Comparison of ENCODE assay signal across 15 mouse cellular contexts in the genomic region with DNA sequence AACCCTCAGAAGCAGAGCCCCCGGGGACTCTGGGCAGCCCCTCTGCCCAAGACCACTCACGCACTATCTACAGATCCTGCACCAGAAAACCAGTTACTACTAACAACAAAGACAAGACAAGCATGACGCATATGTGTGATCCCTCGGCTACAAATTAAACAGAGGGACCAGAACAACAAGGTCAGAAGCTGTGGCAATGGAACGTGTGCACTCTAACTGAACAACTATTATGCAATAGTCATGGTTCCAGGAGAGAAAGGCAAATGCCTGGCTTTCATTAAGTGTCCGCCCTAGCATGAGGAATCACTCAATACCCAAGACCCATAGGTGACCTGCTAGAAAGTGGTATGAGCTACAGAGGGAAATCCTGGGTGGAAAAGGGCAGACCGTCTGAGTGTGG. TPM values are rescaled to one million over a fixed set of nuclear protein-coding genes. Genes with fewer than 3 reads are reported as not detected.
DNase-seq lines count a peak whose midpoint lies in the region; ATAC-seq and TF ChIP-seq lines count a peak whose summit lies in the region.
"Had no signal": no experiment of that assay in that cellular context is flagged by ENCODE, and none has a peak within 500 bp of the region (broad histone marks: within the 10 kb centered on the region; RNA-seq: fewer than 3 reads in every experiment).

No protein-coding gene starts in this region.

- intact Hi-C loops in left cerebral cortex, adult 2 months (cut with DNase I): no loop called here
- intact Hi-C loops in left cerebral cortex, postnatal 14 days (cut with DNase I): no loop called here
- intact Hi-C loops in left cerebral cortex, postnatal 4 days (cut with DNase I): no loop called here

- TF ChIP-seq POLR2A in bone marrow, adult 2 months (IDR thresholded peaks at IDR 0.05; ENCODE audit: borderline replicate concordance, control insufficient read depth, low read depth, low read length): no peak

- H3K4me3 ChIP-seq in forebrain, embryonic 14.5 days (ENCODE audit: low read depth, low read length): no peak overlapping the region
- no peak overlapping the region for H3K4me3 ChIP-seq in forebrain, embryonic 13.5 days
- H3K4me3 ChIP-seq in left cerebral cortex, adult 2 months: no peak overlapping the region
- no peak overlapping the region for H3K4me3 ChIP-seq in bone marrow, adult 2 months (replicated peaks; ENCODE audit: control insufficient read depth, low read depth, low read length)
- peak overlapping the region; percentile 1 to 87; a peak in 3 of 4 replicates for H3K4me3 ChIP-seq in liver, embryonic 14.5 days (ENCODE audit: insufficient read depth in 1 of 2, low read depth in 2 of 2, low read length in 2 of 2)
- H3K4me3 ChIP-seq: limb, embryonic 10.5 days; neural tube, embryonic 13.5 days had no signal

- H3K9me3 ChIP-seq in forebrain, embryonic 14.5 days (replicated peaks; ENCODE audit: control insufficient read depth, low read length): no peaks in the 10 kb centered on the region
- H3K9me3 ChIP-seq in forebrain, embryonic 13.5 days (replicated peaks): no peaks in the 10 kb centered on the region
- H3K9me3 ChIP-seq in liver, embryonic 14.5 days (ENCODE audit: control insufficient read depth, low read length): no peaks in the 10 kb centered on the region
- H3K9me3 ChIP-seq: limb, embryonic 10.5 days; neural tube, embryonic 13.5 days had no signal

- H3K9ac ChIP-seq in forebrain, embryonic 14.5 days (ENCODE audit: low read length): no peak overlapping the region
- H3K9ac ChIP-seq in forebrain, embryonic 13.5 days: no peak overlapping the region
- H3K9ac ChIP-seq in liver, embryonic 14.5 days (replicated peaks): peak overlapping the region; percentile 94
- H3K9ac ChIP-seq: neural tube, embryonic 13.5 days had no signal

- peaks cover 48% of the 10 kb centered on the region for H3K36me3 ChIP-seq in forebrain, embryonic 14.5 days (ENCODE audit: control insufficient read depth, insufficient read depth, low read length)
- H3K36me3 ChIP-seq in forebrain, embryonic 13.5 days (ENCODE audit: poor library complexity, severe bottlenecking): peaks cover 60% of the 10 kb centered on the region
- peaks cover 6% of the 10 kb centered on the region for H3K36me3 ChIP-seq in liver, embryonic 14.5 days (replicated peaks; ENCODE audit: control insufficient read depth, insufficient read depth, low read depth)

- TF ChIP-seq CTCF in left cerebral cortex, adult 2 months (IDR thresholded peaks at IDR 0.05): no peak
- TF ChIP-seq CTCF in bone marrow, adult 2 months (IDR thresholded peaks at IDR 0.05; ENCODE audit: control insufficient read depth, insufficient read depth, low read length): no peak
- no peak for TF ChIP-seq CTCF in liver, embryonic 14.5 days (IDR thresholded peaks at IDR 0.05; ENCODE audit: low read depth)

- WGBS in forebrain, embryonic 14.5 days: 90% methylated on average over 7 of the region's 7 CpGs
- 91% methylated on average over 7 of the region's 7 CpGs for WGBS in forebrain, embryonic 13.5 days
- whole genome bisulfite sequencing in bone marrow, adult 2 months: 72% methylated on average over 7 of the region's 7 CpGs
- WGBS in liver, embryonic 14.5 days (ENCODE audit: insufficient replicate concordance): 56% methylated on average over 7 of the region's 7 CpGs

- no peak for TF ChIP-seq EP300 in liver, embryonic 14.5 days (IDR thresholded peaks at IDR 0.05; ENCODE audit: low read depth)

- no peak for DNase-seq in forebrain, embryonic 14.5 days (ENCODE audit: low spot score)
- DNase-seq in left cerebral cortex, adult 2 months (ENCODE audit: extremely low spot score in 1 of 2, low spot score in 2 of 2): no peak
- no peak for DNase-seq in left cerebral cortex, postnatal 14 days (ENCODE audit: low spot score in 2 of 2)
- DNase-seq in liver, embryonic 14.5 days (ENCODE audit: low read depth in 3 of 3, low spot score in 3 of 3): no peak
- DNase-seq in right cerebral cortex, postnatal 36 days (ENCODE audit: low spot score in 2 of 2): no peak
- no peak for DNase-seq in left cerebral cortex, postnatal 4 days
- DNase-seq: cerebellum, adult 9-11 months; heart, postnatal 36 days; layer of hippocampus, adult 9-11 months; right cerebral cortex, adult 18-20 months; thymus, postnatal 25 days had no signal

- no peak for ATAC-seq in forebrain, embryonic 14.5 days
- ATAC-seq in forebrain, embryonic 13.5 days: no peak
- no peak for ATAC-seq in liver, embryonic 14.5 days (ENCODE audit: insufficient read depth)

- no peaks in the 10 kb centered on the region for H3K27me3 ChIP-seq in forebrain, embryonic 14.5 days (replicated peaks; ENCODE audit: control insufficient read depth, insufficient read depth, low read length)
- H3K27me3 ChIP-seq in forebrain, embryonic 13.5 days: no peaks in the 10 kb centered on the region
- no peaks in the 10 kb centered on the region for H3K27me3 ChIP-seq in liver, embryonic 14.5 days (ENCODE audit: control insufficient read depth, insufficient read depth, low read length)
- H3K27me3 ChIP-seq: neural tube, embryonic 13.5 days had no signal

- H3K4me2 ChIP-seq in forebrain, embryonic 14.5 days (ENCODE audit: low read length): no peak overlapping the region
- H3K4me2 ChIP-seq in forebrain, embryonic 13.5 days: no peak overlapping the region
- H3K4me2 ChIP-seq in liver, embryonic 14.5 days (ENCODE audit: low read depth): peak overlapping the region; percentile 73
- H3K4me2 ChIP-seq: neural tube, embryonic 13.5 days had no signal

- 0 out of 2 replicates have a peak overlapping the region, but pooled peaks have one; percentile 5 for H3K27ac ChIP-seq in forebrain, embryonic 14.5 days (ENCODE audit: low read depth, low read length)
- H3K27ac ChIP-seq in forebrain, embryonic 13.5 days: no peak overlapping the region
- H3K27ac ChIP-seq in left cerebral cortex, adult 2 months: peak overlapping the region; percentile 21; the same call in 1 of the 2 replicates
- H3K27ac ChIP-seq in bone marrow, adult 2 months (ENCODE audit: control insufficient read depth, insufficient read depth, low read depth, low read length, poor library complexity): peak overlapping the region; percentile 93
- H3K27ac ChIP-seq in liver, embryonic 14.5 days: peak overlapping the region; percentile 99
- H3K27ac ChIP-seq: limb, embryonic 10.5 days; neural tube, embryonic 13.5 days had no signal

- peaks cover 21% of the 10 kb centered on the region for H3K4me1 ChIP-seq in forebrain, embryonic 14.5 days (ENCODE audit: control insufficient read depth, insufficient read depth, low read length)
- H3K4me1 ChIP-seq in forebrain, embryonic 13.5 days: peaks cover 37% of the 10 kb centered on the region
- H3K4me1 ChIP-seq in bone marrow, adult 2 months (ENCODE audit: control insufficient read depth, insufficient read depth, low read length): peaks cover 3% of the 10 kb centered on the region; the same call in 1 of the 2 replicates
- peaks cover 51 to 60% of the 10 kb centered on the region in 2 experiments for H3K4me1 ChIP-seq in liver, embryonic 14.5 days (replicated peaks; ENCODE audit: control insufficient read depth in 2 of 2, insufficient read depth in 2 of 2, low read length in 1 of 2)

RNA-seq across cellular contexts. Expression of gene Fam53b, which starts 36.6 kb away (rescaled TPM):
- 17.1 and 25.1 TPM in 2 replicates for polyA plus RNA-seq in forebrain, embryonic 14.5 days (2014; fragmentation: Nextera tagmentation; extraction: Ambion mirVana)
- polyA plus RNA-seq in forebrain, embryonic 13.5 days (2015; fragmentation: Nextera tagmentation; extraction: Ambion mirVana): 31.1 and 33.9 TPM in 2 replicates
- total RNA-seq in left cerebral cortex, adult 2 months (2021): 10 to 100 TPM; 57.1 to 75.2 TPM
- total RNA-seq in left cerebral cortex, postnatal 14 days (2021): 10 to 100 TPM; 24.8 to 27.8 TPM
- polyA plus RNA-seq in bone marrow, adult 2 months (2011; ENCODE audit: insufficient read depth, insufficient read length, low replicate concordance, missing spikeins): 43.2 and 51.4 TPM in 2 replicates
- 12.9 and 14.7 TPM in 2 replicates for polyA plus RNA-seq in liver, embryonic 14.5 days (2012; rRNA removed)
- 20.0 and 22.2 TPM in 2 replicates for polyA plus RNA-seq in liver, embryonic 14.5 days (2014; fragmentation: Nextera tagmentation; extraction: Ambion mirVana)
- 10 to 100 TPM; 13.4 to 13.8 TPM for total RNA-seq in left cerebral cortex, postnatal 4 days (2021)

Comparison
In these comparisons a context has a peak if more than half of its experiments do, and no peak if none do; other contexts are left out.
1. H3K4me3 ChIP-seq: peak in liver, embryonic 14.5 days (2 of 2); none in forebrain, embryonic 14.5 days (single experiment), forebrain, embryonic 13.5 days (single experiment), left cerebral cortex, adult 2 months (single experiment) and bone marrow, adult 2 months (single experiment).